Mouse (Mus musculus) liver (tissue): Measurements from ENCODE around the gene Mpo.

Experiments used
- DNase-seq: peaks from one replicate; pipeline ENCODE4 v3.0.0-alpha.2; 2020; ENCODE audit warnings: mixed read lengths

Gene Mpo

GRCm38 (mm10) chr11:87793460-87793859 is at the start of gene Mpo:
Gene Mpo, plus strand, starts transcription at chr11:87793581.
- DNase-seq = peak; percentile 29

- no peak for DNase-seq
These were observed 49.7 kb upstream of the Mpo start for GRCm38 (mm10) chr11:87743691-87744090.

- DNase-seq = no peak
These were observed 48.4 kb upstream of the Mpo start for GRCm38 (mm10) chr11:87744964-87745363.

GRCm38 (mm10) chr11:87745632-87746555 is 47.5 kb upstream of the Mpo start:
- no peak for DNase-seq

- DNase-seq = no peak
These were observed 46.1 kb upstream of the Mpo start for GRCm38 (mm10) chr11:87747312-87747711.

GRCm38 (mm10) chr11:87747716-87748115 is 45.7 kb upstream of the Mpo start:
- no peak for DNase-seq

GRCm38 (mm10) chr11:87748132-87749119 is 45.0 kb upstream of the Mpo start:
- DNase-seq = peak; percentile 91

GRCm38 (mm10) chr11:87749192-87750042 is 44.0 kb upstream of the Mpo start:
- DNase-seq = peak; percentile 94

GRCm38 (mm10) chr11:87750043-87750421 is 43.3 kb upstream of the Mpo start:
- peak; percentile 83 for DNase-seq

- DNase-seq = no peak
These were observed 42.9 kb upstream of the Mpo start for GRCm38 (mm10) chr11:87750521-87750920.

- peak; percentile 58 for DNase-seq
These were observed 42.4 kb upstream of the Mpo start for GRCm38 (mm10) chr11:87751031-87751430.

GRCm38 (mm10) chr11:87751491-87751966 is 41.9 kb upstream of the Mpo start:
- DNase-seq = peak; percentile 81

- no peak for DNase-seq
These were observed 41.1 kb upstream of the Mpo start for GRCm38 (mm10) chr11:87752307-87752706.

GRCm38 (mm10) chr11:87753255-87753654 is 40.1 kb upstream of the Mpo start:
- peak; percentile 44 for DNase-seq

- DNase-seq = peak; percentile 67
These were observed 39.4 kb upstream of the Mpo start for GRCm38 (mm10) chr11:87753891-87754501.

GRCm38 (mm10) chr11:87754603-87755002 is 38.8 kb upstream of the Mpo start:
- peak; percentile 76 for DNase-seq

- peak; percentile 96 for DNase-seq
These were observed 37.9 kb upstream of the Mpo start for GRCm38 (mm10) chr11:87755360-87756017.

- DNase-seq = peak; percentile 86
These were observed 37.0 kb upstream of the Mpo start for GRCm38 (mm10) chr11:87756251-87756820.

- peak; percentile 55 for DNase-seq
These were observed 36.1 kb upstream of the Mpo start for GRCm38 (mm10) chr11:87757001-87757954.
